In genomic region chr5:140940923-140941491, GRCm38 (mm10) we compare ENCODE assay signal across 9 mouse cellular contexts. TPM values are rescaled to one million over a fixed set of nuclear protein-coding genes. Genes with fewer than 3 reads are reported as not detected.
DNase-seq lines count a peak whose midpoint lies in the region; ATAC-seq lines count a peak whose summit lies in the region.
"Had no signal": no experiment of that assay in that cellular context is flagged by ENCODE, and none has a peak within 500 bp of the region (broad histone marks: within the 10 kb centered on the region; RNA-seq: fewer than 3 reads in every experiment).

No protein-coding gene starts in this region.

- H3K4me2 ChIP-seq in forebrain, embryonic 11.5 days (ENCODE audit: low read depth, low read length, severe bottlenecking), result no peak overlapping the region
- H3K4me2 ChIP-seq in forebrain, embryonic 15.5 days (replicated peaks), result peak overlapping the region; percentile 12
- H3K4me2 ChIP-seq: heart, embryonic 11.5 days had no signal

- H3K9me3 ChIP-seq in forebrain, embryonic 11.5 days (ENCODE audit: control insufficient read depth, low read length), result no peaks in the 10 kb centered on the region
- no peaks in the 10 kb centered on the region for H3K9me3 ChIP-seq in forebrain, embryonic 10.5 days
- H3K9me3 ChIP-seq in forebrain, embryonic 15.5 days, result no peaks in the 10 kb centered on the region

- peak; percentile 72 for ATAC-seq in forebrain, embryonic 11.5 days (replicated peaks; ENCODE audit: low FRiP score)
- ATAC-seq in forebrain, embryonic 15.5 days (replicated peaks), result peak; percentile 94
- no peak for ATAC-seq in megakaryocyte progenitor cell, adult 5-6 weeks (replicated peaks; ENCODE audit: poor library complexity)

- WGBS in forebrain, embryonic 11.5 days, result 43% methylated on average over 14 of the region's 14 CpGs
- 70% methylated on average over 14 of the region's 14 CpGs for WGBS in forebrain, embryonic 10.5 days
- WGBS in forebrain, embryonic 15.5 days, result 10% methylated on average over 14 of the region's 14 CpGs

- no peak overlapping the region for H3K27ac ChIP-seq in forebrain, embryonic 11.5 days (ENCODE audit: low read depth, low read length)
- H3K27ac ChIP-seq in forebrain, embryonic 10.5 days, result no peak overlapping the region
- peak overlapping the region; percentile 81 for H3K27ac ChIP-seq in forebrain, embryonic 15.5 days (replicated peaks)

- no peak overlapping the region for H3K9ac ChIP-seq in forebrain, embryonic 11.5 days (ENCODE audit: low read length)
- H3K9ac ChIP-seq in forebrain, embryonic 15.5 days (replicated peaks), result no peak overlapping the region

- H3K4me1 ChIP-seq in forebrain, embryonic 11.5 days (replicated peaks; ENCODE audit: control insufficient read depth, insufficient read depth, low read length), result no peaks in the 10 kb centered on the region; the same call in 1 of the 2 replicates
- peaks cover 17% of the 10 kb centered on the region for H3K4me1 ChIP-seq in forebrain, embryonic 10.5 days
- peaks cover 16% of the 10 kb centered on the region for H3K4me1 ChIP-seq in forebrain, embryonic 15.5 days

- H3K36me3 ChIP-seq in forebrain, embryonic 11.5 days (ENCODE audit: control insufficient read depth, insufficient read depth, low read length), result no peaks in the 10 kb centered on the region
- no peaks in the 10 kb centered on the region for H3K36me3 ChIP-seq in forebrain, embryonic 10.5 days (replicated peaks)
- no peaks in the 10 kb centered on the region for H3K36me3 ChIP-seq in forebrain, embryonic 15.5 days

- DNase-seq in forebrain, embryonic 11.5 days (ENCODE audit: low spot score), result peak; percentile 75
- DNase-seq in forebrain, embryonic 10.5 days (ENCODE audit: extremely low spot score, low spot score), result no peak
- peak; percentile 56 to 57 for DNase-seq in layer of hippocampus, postnatal 36 days
- peak; percentile 4 for DNase-seq in retina, adult 2 months (ENCODE audit: low read depth, low spot score)
- DNase-seq in gastrocnemius, postnatal 14 days, result no peak
- no peak for DNase-seq in heart, postnatal 4 days

- intact Hi-C loops in gastrocnemius, postnatal 14 days (cut with DNase I; ENCODE audit: low total_unique reads), result no loop called here

- 0 out of 2 replicates have a peak, but pooled peaks cover 2% of the 10 kb centered on the region for H3K27me3 ChIP-seq in forebrain, embryonic 11.5 days (ENCODE audit: control insufficient read depth, insufficient read depth, low read length)
- peaks cover 21% of the 10 kb centered on the region; the same call in 1 of the 2 replicates for H3K27me3 ChIP-seq in forebrain, embryonic 10.5 days (ENCODE audit: poor library complexity, severe bottlenecking)
- peaks cover 44% of the 10 kb centered on the region for H3K27me3 ChIP-seq in forebrain, embryonic 15.5 days

- H3K4me3 ChIP-seq in forebrain, embryonic 11.5 days (ENCODE audit: low read depth, low read length), result no peak overlapping the region
- H3K4me3 ChIP-seq in forebrain, embryonic 10.5 days, result no peak overlapping the region
- H3K4me3 ChIP-seq in forebrain, embryonic 15.5 days, result no peak overlapping the region

RNA-seq across cellular contexts. Expression of gene Card11, which starts 59.4 kb away (rescaled TPM):
- 0.23 TPM in 1 of 2 replicates, not detected in the other for polyA plus RNA-seq in forebrain, embryonic 11.5 days (2014; fragmentation: Nextera tagmentation; extraction: Ambion mirVana)
- polyA plus RNA-seq in forebrain, embryonic 10.5 days (2016; fragmentation: Nextera tagmentation; extraction: Ambion mirVana), result not detected in 2 replicates
- polyA plus RNA-seq in forebrain, embryonic 15.5 days (2015; fragmentation: Nextera tagmentation; extraction: Ambion mirVana), result 0.06 and 0.08 TPM in 2 replicates
- under 1 TPM in 1 of 2 experiments, not detected in 1; 0.13 TPM for total RNA-seq in layer of hippocampus, postnatal 36 days (2021)
- under 1 TPM; 0.07 to 0.08 TPM for total RNA-seq in gastrocnemius, postnatal 14 days (2021)
- 0.20 and 0.32 TPM in 2 replicates for total RNA-seq in megakaryocyte progenitor cell, adult 5-6 weeks (2015)
- total RNA-seq in megakaryocyte progenitor cell, adult 5-6 weeks (2017), result 0.17 and 0.20 TPM in 2 replicates
- total RNA-seq in heart, postnatal 4 days (2021), result under 1 TPM; 0.14 to 0.38 TPM

Comparison
In these comparisons a context has a peak if more than half of its experiments do, and no peak if none do; other contexts are left out.
1. DNase-seq: peak in forebrain, embryonic 11.5 days (single experiment), layer of hippocampus, postnatal 36 days (2 of 2) and retina, adult 2 months (single experiment); none in forebrain, embryonic 10.5 days (single experiment), gastrocnemius, postnatal 14 days (single experiment) and heart, postnatal 4 days (single experiment).